Mouse (Mus musculus) heart, embryonic 16.5 days (tissue): Measurements from ENCODE around the gene Hoxb5. TPM values are rescaled to one million over a fixed set of nuclear protein-coding genes. Genes with fewer than 3 reads are reported as not detected.

Experiments used
- ATAC-seq: fragments of 200-750 bp; cut with Nextera tagmentation; replicated peaks from 2 replicates; pipeline ENCODE4 v1.8.0; 2017; ENCODE audit warnings: moderate number of reproducible peaks; ENCODE audit not compliant: insufficient read depth, low FRiP score; ENCODE audit errors: extremely low read depth
- H3K27ac ChIP-seq: fragments of 300-500 bp; sonication (generic); 2 replicates; pipeline ENCODE4 v1.5.1; 2014; ENCODE audit warnings: mild to moderate bottlenecking, low read length, control low read depth, moderate library complexity
- H3K27me3 ChIP-seq: fragments of 300-500 bp; sonication (generic); 2 replicates; pipeline ENCODE4 v1.6.1; 2014; ENCODE audit warnings: low read length, mixed read lengths; ENCODE audit not compliant: control insufficient read depth, insufficient read depth
- H3K36me3 ChIP-seq: fragments of 300-500 bp; sonication (generic); 2 replicates; pipeline ENCODE4 v1.6.1; 2014; ENCODE audit not compliant: control insufficient read depth, insufficient read depth
- H3K4me1 ChIP-seq: fragments of 300-500 bp; sonication (generic); 2 replicates; pipeline ENCODE4 v1.6.1; 2014; ENCODE audit warnings: low read length, mixed read lengths; ENCODE audit not compliant: control insufficient read depth, insufficient read depth
- H3K4me2 ChIP-seq: fragments of 300-500 bp; sonication (generic); 2 replicates; pipeline ENCODE4 v1.6.1; 2014; ENCODE audit warnings: low read depth, mild to moderate bottlenecking, control low read depth, low read length
- H3K4me3 ChIP-seq: fragments of 300-500 bp; sonication (generic); 2 replicates; pipeline ENCODE4 v1.5.1; 2014; ENCODE audit warnings: mild to moderate bottlenecking, control low read depth, low read length
- H3K9ac ChIP-seq: fragments of 300-500 bp; sonication (generic); 2 replicates; pipeline ENCODE4 v1.6.1; 2014; ENCODE audit warnings: low read length, control low read depth
- H3K9me3 ChIP-seq: fragments of 300-500 bp; sonication (generic); replicated peaks from 2 replicates; pipeline ENCODE4 v1.6.1; 2016; ENCODE audit warnings: low read length; ENCODE audit not compliant: control insufficient read depth
- WGBS: fragments of 180-500 bp; shearing (Covaris S2); extraction: QIAGEN DNeasy Blood & Tissue Kit; methylation state at CpG from one replicate; pipeline ENCODE4 v1.1.7; 2014; 5-methylcytosine and 5-hydroxymethylcytosine counted together
- polyA plus RNA-seq: library from polyadenylated mRNA; unstranded; fragments of >200 nt; fragmentation: Nextera tagmentation; extraction: Ambion mirVana; gene quantifications from 2 replicates; pipeline ENCODE4 v1.2.1, GENCODE M21; 2015

Gene Hoxb5
- polyA plus RNA-seq, 1 experiment from 2014 or later: 0.76 TPM

- Histone ChIP-seq H3K4me1 (no peaks in the 10 kb centered on the region), H3K27me3 (peaks cover 99% of the 10 kb centered on the region), H3K36me3 (no peaks in the 10 kb centered on the region), H3K9ac (no peak overlapping the region), H3K27ac (no peak overlapping the region), H3K9me3 (no peaks in the 10 kb centered on the region), H3K4me3 (no peak overlapping the region), H3K4me2 (no peak overlapping the region)
- WGBS: 3% methylated on average over 24 of the region's 24 CpGs
- ATAC-seq: no peak
Observed at GRCm38 (mm10) chr11:96261323-96261890, 41.7 kb upstream of the Hoxb5 start.

DNA sequence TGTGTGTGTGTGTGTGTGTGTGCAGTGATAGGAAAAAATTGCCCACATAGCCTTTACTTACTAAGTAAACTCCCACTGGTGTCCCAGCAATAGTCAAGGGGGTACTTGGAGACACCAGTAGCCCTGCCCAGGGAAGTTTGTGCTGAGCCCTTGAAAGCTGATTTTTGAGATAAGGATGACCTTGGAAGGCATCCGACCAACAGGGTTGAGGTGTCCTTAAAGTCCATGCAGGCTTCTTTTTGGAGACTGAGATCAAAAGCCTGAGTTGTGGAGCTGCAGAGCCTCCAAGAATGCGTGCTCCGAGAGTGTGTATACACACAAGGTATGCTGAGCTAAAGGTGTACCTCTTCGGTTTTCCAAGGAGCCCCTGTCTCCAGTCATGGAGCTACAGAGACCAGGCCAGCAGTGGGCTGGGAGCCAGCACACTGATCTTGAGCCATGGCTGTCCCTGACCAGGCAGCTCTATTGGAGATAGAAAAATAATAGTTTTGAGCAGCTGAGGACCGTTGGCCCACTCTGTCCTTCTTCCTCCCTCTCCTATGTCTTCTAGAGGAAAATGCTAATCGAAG, 40.8 kb upstream of the Hoxb5 start:
- Histone ChIP-seq H3K27me3 (peaks cover 100% of the 10 kb centered on the region), H3K9me3 (no peaks in the 10 kb centered on the region), H3K27ac (no peak overlapping the region), H3K4me2 (no peak overlapping the region), H3K9ac (no peak overlapping the region), H3K36me3 (no peaks in the 10 kb centered on the region), H3K4me1 (no peaks in the 10 kb centered on the region), H3K4me3 (no peak overlapping the region)
- no peak for ATAC-seq
- 5% methylated on average over 6 of the region's 6 CpGs for WGBS

DNA sequence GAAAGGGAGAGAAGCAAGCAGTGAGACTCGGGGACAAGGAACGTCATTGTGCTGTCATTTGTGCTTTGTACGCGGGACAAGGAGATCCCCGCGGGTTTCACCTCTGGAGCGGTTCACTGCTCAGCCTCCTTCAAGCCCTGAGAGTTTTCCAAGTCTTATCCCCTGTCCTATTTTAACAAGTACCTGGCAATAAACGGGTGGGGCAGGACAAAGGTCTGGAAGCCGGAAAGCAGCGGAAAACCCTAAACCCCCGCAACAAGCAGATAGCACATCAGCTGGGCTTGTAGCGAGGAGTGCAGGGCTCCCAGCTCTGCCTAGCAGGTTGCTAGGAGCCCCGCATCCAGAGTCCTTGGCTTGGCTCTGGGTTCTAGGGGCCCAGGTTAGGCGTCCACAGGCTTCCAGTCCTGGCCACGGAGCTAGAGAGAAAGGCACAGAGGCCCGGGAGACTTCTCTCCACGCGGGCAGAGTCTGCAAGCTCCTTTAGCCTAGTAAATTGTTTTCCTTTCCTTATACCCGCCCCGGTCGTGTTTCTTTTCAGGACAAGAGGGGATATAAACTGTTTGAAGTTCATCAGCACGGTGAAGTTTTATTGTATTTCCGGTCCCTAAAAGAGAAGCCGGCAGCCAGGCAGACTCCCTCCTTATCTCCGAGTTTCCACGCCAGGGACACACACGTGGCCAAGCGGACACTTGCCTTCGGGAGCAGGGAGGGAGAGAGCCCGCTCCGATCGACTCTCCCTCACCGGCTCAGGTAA, 39.3 kb upstream of the Hoxb5 start:
- WGBS: 2% methylated on average over 33 of the region's 33 CpGs

DNA sequence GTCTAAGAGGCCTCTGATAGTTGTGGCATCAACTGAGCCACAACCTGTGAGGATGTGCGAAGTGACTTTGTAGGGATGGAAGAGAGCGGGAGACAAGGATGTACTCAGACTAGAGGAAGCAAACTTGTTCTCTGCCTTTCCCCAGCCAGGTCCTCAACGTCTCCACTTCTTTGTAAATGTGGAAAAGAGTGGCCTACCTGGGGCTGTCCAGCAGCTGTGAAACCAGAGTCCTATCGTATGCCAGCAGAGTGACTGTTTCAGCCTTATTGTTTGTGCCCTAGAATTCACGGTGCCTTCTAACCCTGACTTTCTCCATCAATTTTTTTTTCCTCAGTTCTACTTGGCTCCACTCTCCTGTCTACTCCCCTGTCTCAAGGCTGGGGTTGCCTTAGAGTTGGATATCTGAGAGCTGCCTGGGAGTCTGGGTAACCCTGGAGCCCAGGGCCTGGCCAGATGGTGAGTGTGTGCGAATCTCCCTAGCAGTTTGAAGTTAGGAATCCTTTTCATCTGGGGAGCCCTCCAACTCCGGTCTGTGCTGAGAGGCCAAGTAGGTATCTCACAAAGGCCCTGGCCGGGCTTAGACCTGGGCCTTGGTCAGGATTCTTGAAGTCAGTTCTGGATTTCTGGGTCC, 38.6 kb upstream of the Hoxb5 start:
- no peak overlapping the region for H3K27ac ChIP-seq
- H3K4me3 ChIP-seq: no peak overlapping the region
- peaks cover 96% of the 10 kb centered on the region for H3K27me3 ChIP-seq
- ATAC-seq: no peak
- H3K36me3 ChIP-seq: no peaks in the 10 kb centered on the region
- no peak overlapping the region for H3K9ac ChIP-seq
- 10% methylated on average over 8 of the region's 8 CpGs for WGBS
- H3K4me1 ChIP-seq: no peaks in the 10 kb centered on the region
- no peak overlapping the region for H3K4me2 ChIP-seq
- no peaks in the 10 kb centered on the region for H3K9me3 ChIP-seq

More for the DNA sequence above, 39.3 kb upstream of the Hoxb5 start:
- no peaks in the 10 kb centered on the region for H3K9me3 ChIP-seq
- H3K27me3 ChIP-seq: peaks cover 96% of the 10 kb centered on the region
- no peaks in the 10 kb centered on the region for H3K36me3 ChIP-seq
- H3K4me2 ChIP-seq: no peak overlapping the region
- no peak overlapping the region for H3K9ac ChIP-seq
- no peak overlapping the region for H3K27ac ChIP-seq
- ATAC-seq: no peak
- H3K4me3 ChIP-seq: no peak overlapping the region
- no peaks in the 10 kb centered on the region for H3K4me1 ChIP-seq

GRCm38 (mm10) chr11:96265954-96266353, 37.2 kb upstream of the Hoxb5 start:
- Histone ChIP-seq H3K9me3 (no peaks in the 10 kb centered on the region), H3K4me1 (0 out of 2 replicates have a peak, but pooled peaks cover 1% of the 10 kb centered on the region), H3K27ac (no peak overlapping the region), H3K9ac (no peak overlapping the region), H3K4me2 (no peak overlapping the region), H3K4me3 (no peak overlapping the region), H3K36me3 (no peaks in the 10 kb centered on the region), H3K27me3 (peaks cover 96% of the 10 kb centered on the region)
- no peak for ATAC-seq
- 2% methylated on average over 7 of the region's 7 CpGs for WGBS

- Histone ChIP-seq H3K4me1 (0 out of 2 replicates have a peak, but pooled peaks cover 2% of the 10 kb centered on the region), H3K9me3 (no peaks in the 10 kb centered on the region), H3K9ac (no peak overlapping the region), H3K4me3 (no peak overlapping the region), H3K27me3 (peaks cover 96% of the 10 kb centered on the region), H3K36me3 (no peaks in the 10 kb centered on the region), H3K4me2 (no peak overlapping the region), H3K27ac (no peak overlapping the region)
- no peak for ATAC-seq
- WGBS: 18% methylated on average over 7 of the region's 7 CpGs
Observed at GRCm38 (mm10) chr11:96267021-96267920, 35.9 kb upstream of the Hoxb5 start.

- Histone ChIP-seq H3K36me3 (no peaks in the 10 kb centered on the region), H3K9me3 (no peaks in the 10 kb centered on the region), H3K9ac (no peak overlapping the region), H3K4me2 (no peak overlapping the region), H3K27ac (no peak overlapping the region), H3K27me3 (peaks cover 95% of the 10 kb centered on the region), H3K4me3 (no peak overlapping the region), H3K4me1 (0 out of 2 replicates have a peak, but pooled peaks cover 2% of the 10 kb centered on the region)
- no peak for ATAC-seq
- 8% methylated on average over 1 of the region's 1 CpGs for WGBS
Observed at GRCm38 (mm10) chr11:96268031-96268745, 34.9 kb upstream of the Hoxb5 start.

GRCm38 (mm10) chr11:96269869-96270268, 33.3 kb upstream of the Hoxb5 start:
- H3K9me3 ChIP-seq: no peaks in the 10 kb centered on the region
- H3K4me2 ChIP-seq: no peak overlapping the region
- H3K4me3 ChIP-seq: no peak overlapping the region
- under 1% methylated on average over 19 of the region's 19 CpGs for WGBS
- H3K4me1 ChIP-seq: 0 out of 2 replicates have a peak, but pooled peaks cover 2% of the 10 kb centered on the region
- no peaks in the 10 kb centered on the region for H3K36me3 ChIP-seq
- H3K27ac ChIP-seq: no peak overlapping the region
- H3K9ac ChIP-seq: no peak overlapping the region
- H3K27me3 ChIP-seq: peaks cover 96% of the 10 kb centered on the region
- ATAC-seq: no peak
